23 mouse cellular contexts compared by ENCODE assay signal in genomic region chr3:151003524-151003923, GRCm38 (mm10).
DNase-seq lines count a peak whose midpoint lies in the region; ATAC-seq lines count a peak whose summit lies in the region.
"Had no signal": no experiment of that assay in that cellular context is flagged by ENCODE, and none has a peak within 500 bp of the region (broad histone marks: within the 10 kb centered on the region; RNA-seq: fewer than 3 reads in every experiment).

No protein-coding gene starts in this region.

- no peak overlapping the region for H3K4me2 ChIP-seq in forebrain, embryonic 16.5 days (ENCODE audit: low read length)
- no peak overlapping the region for H3K4me2 ChIP-seq in forebrain, embryonic 13.5 days
- H3K4me2 ChIP-seq in heart, embryonic 15.5 days, result 0 out of 2 replicates have a peak overlapping the region, but pooled peaks have one; percentile 1
- no peak overlapping the region; the same call in 1 of the 2 replicates for H3K4me2 ChIP-seq in heart, embryonic 11.5 days
- H3K4me2 ChIP-seq: kidney, embryonic 15.5 days; liver, embryonic 13.5 days; midbrain, embryonic 11.5 days had no signal

- 0 out of 2 replicates have a peak, but pooled peaks cover 2% of the 10 kb centered on the region for H3K4me1 ChIP-seq in forebrain, embryonic 16.5 days (replicated peaks; ENCODE audit: control insufficient read depth, insufficient read depth, low read length)
- no peaks in the 10 kb centered on the region for H3K4me1 ChIP-seq in forebrain, embryonic 13.5 days
- no peaks in the 10 kb centered on the region for H3K4me1 ChIP-seq in heart, embryonic 15.5 days (replicated peaks)
- no peaks in the 10 kb centered on the region for H3K4me1 ChIP-seq in heart, embryonic 11.5 days (ENCODE audit: control insufficient read depth, insufficient read depth, low read length)
- H3K4me1 ChIP-seq: kidney, embryonic 15.5 days; liver, embryonic 13.5 days had no signal

- peak; percentile 11 for DNase-seq in right cerebral cortex, adult 18-20 months
- no peak for DNase-seq in right cerebral cortex, postnatal 14 days
- DNase-seq in telencephalon, adult 2 months (ENCODE audit: low read depth, low spot score), result peak; percentile 39
- no peak for DNase-seq in layer of hippocampus, adult 9-11 months
- DNase-seq: adrenal gland, postnatal 25 days; cerebellum, adult 11-12 months; cerebellum, postnatal 10 days; gastrocnemius, postnatal 36 days; kidney, postnatal 36 days; liver, embryonic 13.5 days; lung, adult 2 months; lung, postnatal 14 days; thymus, postnatal 25 days had no signal

- peak; percentile 45; the same call in 1 of the 2 replicates for ATAC-seq in forebrain, embryonic 16.5 days
- ATAC-seq in forebrain, embryonic 13.5 days, result no peak
- ATAC-seq in heart, embryonic 15.5 days (replicated peaks; ENCODE audit: insufficient number of reproducible peaks, insufficient read depth, low FRiP score, low read depth), result no peak
- no peak for ATAC-seq in heart, embryonic 11.5 days (replicated peaks; ENCODE audit: insufficient number of reproducible peaks, low FRiP score, low TSS enrichment)
- ATAC-seq: CD4-positive, CD25-positive, alpha-beta regulatory T cell, adult 4 months; hindbrain, embryonic 16.5 days; intestine, embryonic 16.5 days had no signal

- 45% methylated on average over 3 of the region's 3 CpGs for WGBS in forebrain, embryonic 16.5 days
- 54% methylated on average over 3 of the region's 3 CpGs for WGBS in forebrain, embryonic 13.5 days
- 62% methylated on average over 3 of the region's 3 CpGs for WGBS in heart, embryonic 15.5 days
- 75% methylated on average over 3 of the region's 3 CpGs for WGBS in heart, embryonic 11.5 days (ENCODE audit: insufficient replicate concordance)

- H3K27ac ChIP-seq in forebrain, embryonic 16.5 days (ENCODE audit: low read length), result no peak overlapping the region
- no peak overlapping the region for H3K27ac ChIP-seq in forebrain, embryonic 13.5 days
- H3K27ac ChIP-seq in heart, embryonic 15.5 days, result no peak overlapping the region
- no peak overlapping the region for H3K27ac ChIP-seq in heart, embryonic 11.5 days (ENCODE audit: low read depth, low read length)
- H3K27ac ChIP-seq: embryonic facial prominence, embryonic 10.5 days; kidney, embryonic 15.5 days; liver, embryonic 13.5 days had no signal

- H3K9me3 ChIP-seq in forebrain, embryonic 16.5 days (ENCODE audit: control insufficient read depth, low read length), result no peaks in the 10 kb centered on the region
- no peaks in the 10 kb centered on the region for H3K9me3 ChIP-seq in forebrain, embryonic 13.5 days (replicated peaks)
- H3K9me3 ChIP-seq in heart, embryonic 15.5 days (replicated peaks), result no peaks in the 10 kb centered on the region
- H3K9me3 ChIP-seq in heart, embryonic 11.5 days (replicated peaks; ENCODE audit: control insufficient read depth, low read length), result no peaks in the 10 kb centered on the region
- H3K9me3 ChIP-seq: embryonic facial prominence, embryonic 10.5 days; kidney, embryonic 15.5 days; liver, embryonic 13.5 days had no signal

- H3K9ac ChIP-seq in forebrain, embryonic 16.5 days (replicated peaks; ENCODE audit: low read depth, low read length), result no peak overlapping the region
- H3K9ac ChIP-seq in forebrain, embryonic 13.5 days, result no peak overlapping the region
- no peak overlapping the region for H3K9ac ChIP-seq in heart, embryonic 15.5 days
- H3K9ac ChIP-seq in heart, embryonic 11.5 days (ENCODE audit: low read depth, low read length), result no peak overlapping the region
- H3K9ac ChIP-seq: kidney, embryonic 15.5 days; liver, embryonic 13.5 days had no signal

- H3K27me3 ChIP-seq in forebrain, embryonic 16.5 days (replicated peaks; ENCODE audit: control insufficient read depth, insufficient read depth, low read length), result no peaks in the 10 kb centered on the region
- no peaks in the 10 kb centered on the region for H3K27me3 ChIP-seq in forebrain, embryonic 13.5 days
- H3K27me3 ChIP-seq in heart, embryonic 15.5 days, result no peaks in the 10 kb centered on the region
- H3K27me3 ChIP-seq in heart, embryonic 11.5 days (ENCODE audit: control insufficient read depth, insufficient read depth, low read length), result no peaks in the 10 kb centered on the region
- H3K27me3 ChIP-seq: kidney, embryonic 15.5 days; liver, embryonic 13.5 days had no signal

- H3K36me3 ChIP-seq in forebrain, embryonic 16.5 days (ENCODE audit: control insufficient read depth, insufficient read depth), result no peaks in the 10 kb centered on the region
- no peaks in the 10 kb centered on the region for H3K36me3 ChIP-seq in forebrain, embryonic 13.5 days (ENCODE audit: poor library complexity, severe bottlenecking)
- no peaks in the 10 kb centered on the region for H3K36me3 ChIP-seq in heart, embryonic 15.5 days
- no peaks in the 10 kb centered on the region for H3K36me3 ChIP-seq in heart, embryonic 11.5 days (ENCODE audit: control insufficient read depth, insufficient read depth, low read length)
- H3K36me3 ChIP-seq: embryonic facial prominence, embryonic 10.5 days; kidney, embryonic 15.5 days; liver, embryonic 13.5 days had no signal

- no peak overlapping the region for H3K4me3 ChIP-seq in forebrain, embryonic 16.5 days (replicated peaks; ENCODE audit: low read length)
- no peak overlapping the region for H3K4me3 ChIP-seq in forebrain, embryonic 13.5 days
- no peak overlapping the region for H3K4me3 ChIP-seq in heart, embryonic 15.5 days
- H3K4me3 ChIP-seq in heart, embryonic 11.5 days (ENCODE audit: low read depth, low read length), result no peak overlapping the region
- H3K4me3 ChIP-seq: embryonic facial prominence, embryonic 10.5 days; kidney, embryonic 15.5 days; liver, embryonic 13.5 days had no signal

Comparison
In these comparisons a context has a peak if more than half of its experiments do, and no peak if none do; other contexts are left out.
1. DNase-seq: peak in right cerebral cortex, adult 18-20 months (single experiment) and telencephalon, adult 2 months (single experiment); none in right cerebral cortex, postnatal 14 days (single experiment) and layer of hippocampus, adult 9-11 months (single experiment).